Mouse (Mus musculus) left cerebral cortex, adult 2 months (tissue): ENCODE data around the gene Nudt22. TPM values are rescaled to one million over a fixed set of nuclear protein-coding genes. Genes with fewer than 3 reads are reported as not detected.
"Not testable (repeated sequence)": the region's sequence is repeated elsewhere in the genome, so short reads cannot be mapped to it uniquely, and the experiment has no call there.

Experiments used
- DNase-seq, 2 experiments: peaks; one replicate each; pipeline ENCODE4 v3.0.0; 2021 to 2022; ENCODE audit warnings: low spot score in 2 of 2, mixed read lengths in 1 of 2; ENCODE audit errors: extremely low spot score in 1 of 2
- H3K27ac ChIP-seq: fragments of 200-600 bp; 2 replicates; pipeline ENCODE4 v1.8.1; 2022
- H3K4me3 ChIP-seq: fragments of 200-600 bp; 2 replicates; pipeline ENCODE4 v1.8.1; 2022
- CTCF ChIP-seq: fragments of 200-600 bp; IDR thresholded peaks from 2 replicates; pipeline ENCODE4 v1.8.1; 2022; ENCODE audit warnings: antibody characterized with exemption, mild to moderate bottlenecking, moderate library complexity
- intact Hi-C: fragments of 180-260 bp; cut with DNase I; formaldehyde crosslinking; loops from one replicate; pipeline ENCODE4 v1.15.1; 2025
- total RNA-seq, 2 experiments: library from RNA; stranded (reverse); gene quantifications; 2 replicates each; pipeline ENCODE4 v1.2.3; 2021

The Nudt22 gene
- total RNA-seq, 2 experiments from 2014 or later, result 15.8 to 16.8 TPM

DNA sequence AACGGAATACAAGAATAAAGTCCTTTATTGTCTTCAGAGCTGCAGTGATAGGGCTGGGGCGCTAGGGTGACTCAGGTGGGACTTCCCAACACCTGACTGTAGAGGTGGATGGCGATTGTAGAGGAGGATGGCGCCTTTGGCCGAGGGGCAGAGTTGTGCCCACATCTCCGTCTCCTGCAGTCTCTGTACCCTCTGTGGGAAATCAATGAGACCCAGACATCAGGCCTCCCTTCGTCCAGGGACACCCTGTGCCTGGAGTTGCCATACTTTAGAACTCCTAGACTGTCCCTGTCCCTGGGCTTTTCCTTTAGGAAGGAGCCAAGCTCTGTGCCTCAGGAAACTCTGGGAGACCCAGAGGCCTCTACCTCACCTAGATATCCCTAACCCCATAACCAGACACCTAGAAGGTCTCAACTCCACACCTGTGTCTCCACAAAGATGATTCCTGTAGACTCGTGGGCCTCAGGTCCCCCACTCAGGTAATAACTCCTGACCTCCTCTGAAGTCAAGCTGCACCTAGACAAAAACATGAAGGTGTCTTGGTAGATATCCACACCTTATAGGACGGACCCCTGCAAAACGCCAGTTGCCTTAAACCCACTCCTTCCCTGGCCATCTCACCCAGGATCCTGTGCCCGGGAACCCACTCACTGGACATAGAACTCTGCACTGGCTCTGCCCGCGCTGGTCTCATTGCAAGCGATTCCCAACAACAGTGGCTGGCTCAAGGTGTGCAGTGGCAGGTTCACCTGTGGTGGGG is 2.7 kb downstream of the Nudt22 start:
- Histone ChIP-seq H3K27ac (no peak overlapping the region; the same call in 1 of the 2 replicates), H3K4me3 (peak overlapping the region; percentile 73)
- no peak for TF ChIP-seq CTCF
- DNase-seq, result no peak
- intact Hi-C loops, result no loop called here

DNA sequence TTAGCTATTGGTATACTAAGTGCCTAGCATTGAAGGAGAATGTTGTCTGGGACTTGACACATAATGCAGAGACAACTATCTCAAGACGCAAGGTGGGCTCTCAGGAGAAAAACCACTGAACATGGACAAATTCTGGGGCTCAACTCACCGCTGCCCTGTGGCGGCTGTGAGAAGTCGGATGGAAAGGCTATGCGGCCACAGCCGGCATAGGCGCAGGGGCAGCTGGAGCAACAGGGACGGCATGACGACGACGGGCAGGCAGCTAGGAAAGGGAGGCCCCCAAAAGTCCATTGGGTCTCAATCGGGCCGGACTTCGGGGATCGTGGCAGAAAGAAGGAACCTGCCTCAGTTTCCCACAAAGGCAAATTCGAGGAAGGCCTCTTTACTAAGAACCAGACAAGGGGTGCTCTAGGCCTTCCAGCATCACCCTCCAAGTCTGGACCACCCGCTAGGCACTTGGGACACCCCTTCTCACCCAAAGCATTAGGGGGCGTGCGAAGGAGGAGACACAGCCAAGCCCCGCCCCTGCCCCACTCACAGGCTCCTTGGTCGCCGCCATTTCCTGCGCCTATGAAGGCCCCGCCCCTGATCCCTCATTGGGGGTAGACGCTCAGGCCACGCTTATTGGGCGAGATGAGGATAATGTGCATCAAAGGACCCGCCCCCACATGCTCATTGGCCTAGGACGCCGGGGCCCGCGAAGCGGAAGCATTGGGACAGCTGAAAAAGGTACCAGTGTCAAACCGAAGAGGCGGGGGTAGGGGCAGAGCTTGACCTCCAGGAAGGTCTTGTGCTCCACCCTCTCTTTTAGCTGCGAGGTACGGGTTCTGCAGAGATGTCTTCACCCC is 3.7 kb downstream of the Nudt22 start, which contains the start of gene Dnajc4:
Dnajc4 (minus strand) TSS at position 562 of the 848 bp plus-strand sequence.
- no peak; the same call in 1 of the 2 replicates for TF ChIP-seq CTCF
- Histone ChIP-seq H3K27ac (peak within 1 kb of the TSS; percentile 86), H3K4me3 (peak within 1 kb of the TSS; percentile 73)
- peak; percentile 91 to 95 for DNase-seq
- intact Hi-C loops, result no loop called here

DNA sequence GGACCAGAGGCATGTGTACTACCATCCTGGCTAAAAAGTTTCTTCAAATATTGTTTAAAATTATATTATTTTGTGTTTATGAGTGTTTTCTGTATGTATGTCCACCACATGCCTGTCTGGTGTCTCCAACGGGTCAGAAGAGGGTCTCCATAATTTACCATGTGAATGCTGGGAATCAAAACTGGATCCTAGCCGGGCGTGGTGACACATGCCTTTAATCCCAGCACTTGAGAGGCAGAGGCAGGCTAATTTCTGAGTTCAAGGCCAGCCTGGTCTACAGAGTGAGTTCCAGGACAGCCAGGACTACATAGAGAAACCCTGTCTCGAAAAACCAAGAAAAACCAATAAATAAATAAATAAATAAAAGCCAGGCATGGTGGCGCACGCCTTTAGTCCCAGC is 4.8 kb downstream of the Nudt22 start:
- DNase-seq, H3K4me3 ChIP-seq, intact Hi-C loops, H3K27ac ChIP-seq: not testable (repeated sequence)

DNA sequence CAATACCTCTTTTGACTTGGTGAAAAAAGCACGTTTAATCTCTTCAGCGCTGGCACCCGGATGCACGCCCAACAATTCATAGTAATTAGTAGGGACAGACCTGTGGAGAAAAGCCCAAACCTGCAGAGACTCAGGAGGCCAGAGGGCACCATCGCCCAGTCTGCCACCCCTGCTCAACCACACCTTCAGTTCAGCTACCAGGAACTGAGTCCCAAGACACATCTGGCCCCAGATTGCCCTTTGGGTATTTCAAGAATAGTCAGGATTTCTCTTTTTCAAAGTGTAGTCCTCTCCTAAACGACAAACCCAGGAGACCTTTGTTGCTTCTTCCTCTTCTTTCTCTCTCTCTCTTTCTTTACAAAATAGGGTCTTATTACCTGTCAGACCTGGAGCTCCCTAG is 5.2 kb downstream of the Nudt22 start:
- DNase-seq, result no peak
- TF ChIP-seq CTCF, result no peak
- H3K27ac ChIP-seq, result no peak overlapping the region
- intact Hi-C loops, result no loop called here
- no peak overlapping the region for H3K4me3 ChIP-seq

DNA sequence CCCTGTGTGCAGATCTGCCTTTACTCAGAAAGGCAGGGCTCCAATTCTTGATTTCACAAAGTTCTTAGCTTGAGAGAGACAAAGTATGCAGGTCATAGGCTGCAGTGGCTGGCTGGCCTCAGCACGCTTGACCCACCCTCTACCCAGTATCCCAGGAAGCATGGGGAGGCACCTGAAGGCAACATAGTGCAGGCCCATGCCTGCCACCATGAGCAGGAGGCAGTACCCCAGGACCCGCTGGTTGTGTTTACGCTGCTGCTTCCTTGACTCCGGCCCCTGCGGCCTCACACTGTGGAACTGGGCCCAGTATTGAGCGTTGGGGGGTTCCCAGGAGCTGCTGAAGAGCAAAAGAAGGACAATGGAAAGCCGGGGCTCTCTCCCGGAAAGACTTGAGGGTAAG is 6.7 kb downstream of the Nudt22 start:
- intact Hi-C loops, result no loop called here

DNA sequence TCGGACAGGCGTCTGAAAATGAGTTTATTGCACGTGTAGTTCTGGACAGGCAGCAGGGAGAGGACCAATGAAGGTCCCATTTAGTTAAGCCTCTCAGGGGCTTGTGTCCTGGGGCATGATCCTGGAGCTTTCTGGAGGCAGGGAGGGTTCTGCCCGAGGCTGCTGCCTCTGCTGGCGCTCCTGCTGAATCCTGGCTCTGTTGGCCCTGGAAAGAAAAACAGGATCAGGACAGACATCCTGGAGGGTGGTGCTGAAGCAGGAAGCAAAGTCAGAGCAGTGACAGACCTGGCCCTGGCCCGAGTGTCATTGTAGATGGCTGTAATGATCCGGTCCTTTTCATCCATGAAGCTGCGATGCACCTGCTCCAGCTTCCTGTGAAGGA is 8.0 kb downstream of the Nudt22 start:
- intact Hi-C loops, result no loop called here
- Histone ChIP-seq H3K27ac (peak overlapping the region; percentile 97), H3K4me3 (peak overlapping the region; percentile 78)
- TF ChIP-seq CTCF, result no peak
- no peak for DNase-seq

More for the DNA sequence above, 6.7 kb downstream of the Nudt22 start:
- no peak for TF ChIP-seq CTCF
- no peak overlapping the region for H3K27ac ChIP-seq
- H3K4me3 ChIP-seq, result no peak overlapping the region
- no peak for DNase-seq

DNA sequence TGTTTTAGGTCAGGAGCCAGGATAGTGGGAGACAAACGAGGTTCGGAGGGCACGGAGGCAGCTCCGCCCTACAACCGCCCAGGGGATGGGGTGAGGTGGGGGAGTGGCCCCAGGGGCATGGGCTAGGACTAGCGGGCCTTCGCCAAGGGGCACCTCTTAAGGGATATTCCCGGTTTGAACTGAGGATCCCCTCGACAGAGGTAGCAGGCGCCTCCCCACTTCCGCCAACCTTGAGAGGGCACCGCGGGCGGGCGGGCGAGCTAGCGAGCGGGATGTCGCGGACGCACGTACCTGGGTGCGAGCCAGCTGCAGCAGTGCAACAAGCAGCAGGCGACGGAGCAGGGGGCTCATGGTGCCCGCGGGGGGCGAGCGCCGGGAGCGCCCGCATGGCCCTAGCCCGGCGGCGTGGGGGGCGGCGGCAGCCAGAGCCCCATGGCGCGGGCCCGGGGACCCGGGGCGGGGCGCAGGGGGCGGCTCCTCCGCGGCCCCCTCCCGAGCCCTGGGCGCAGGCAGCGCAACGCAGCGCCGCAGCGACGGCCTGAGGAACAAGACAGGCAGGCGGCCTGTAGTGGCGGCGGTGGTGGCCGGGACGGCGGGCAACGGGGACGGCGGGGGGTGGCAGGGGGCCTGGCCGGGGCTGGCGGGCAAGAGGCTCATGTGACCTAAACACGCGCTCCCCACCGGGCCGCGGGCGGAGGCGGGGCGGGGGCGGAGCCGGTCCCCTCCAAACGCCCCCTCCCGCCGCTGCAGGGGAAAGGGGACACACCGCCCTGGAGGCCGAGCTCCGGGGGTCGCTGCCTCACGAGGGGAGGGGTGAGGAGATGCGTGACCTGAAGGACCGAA is 8.6 kb downstream of the Nudt22 start, which contains the start of gene Vegfb:
Vegfb (minus strand) TSS at position 591 of the 843 bp plus-strand sequence.
- peak within 1 kb of the TSS; percentile 78 for H3K4me3 ChIP-seq
- no peak for TF ChIP-seq CTCF
- H3K27ac ChIP-seq, result peak within 1 kb of the TSS; percentile 97
- intact Hi-C loops, result no loop called here
- peak; percentile 62 to 65 for DNase-seq

DNA sequence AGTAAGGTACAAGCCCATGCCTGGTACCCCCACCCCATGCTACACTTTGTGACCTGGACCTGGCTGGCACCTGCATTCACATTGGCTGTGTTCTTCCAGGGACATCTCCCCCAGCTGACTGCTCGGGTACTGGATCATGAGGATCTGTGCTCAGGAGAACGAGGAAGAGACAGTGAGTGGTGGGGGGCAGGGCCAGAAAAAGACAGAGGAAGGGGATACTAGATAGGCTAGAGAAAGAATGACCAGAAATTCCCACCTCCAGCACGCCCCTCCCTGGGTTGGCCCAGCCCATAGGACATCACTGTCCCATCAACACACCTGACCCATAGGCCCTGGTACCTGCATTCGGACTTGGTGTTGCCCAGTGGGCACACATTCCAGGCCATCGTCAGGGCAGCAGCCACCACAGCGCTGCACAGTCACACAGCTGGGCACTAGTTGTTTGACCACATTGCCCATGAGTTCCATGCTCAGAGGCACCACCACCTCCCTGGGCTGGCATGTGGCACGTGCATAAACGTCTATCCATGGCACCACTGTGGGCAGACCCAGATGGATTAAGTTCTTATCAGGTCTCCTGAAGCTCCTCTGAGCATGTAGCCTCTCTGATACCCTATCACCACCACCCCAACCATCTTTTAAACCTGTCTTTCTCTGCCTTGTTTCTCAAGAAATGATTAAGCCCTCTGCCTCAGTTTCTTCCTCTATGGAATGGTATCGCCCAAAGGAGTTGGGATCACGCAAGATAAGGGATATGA is 9.8 kb downstream of the Nudt22 start:
- intact Hi-C loops, result no loop called here
- no peak for TF ChIP-seq CTCF
- no peak for DNase-seq
- peak overlapping the region; percentile 97 for H3K27ac ChIP-seq
- H3K4me3 ChIP-seq, result peak overlapping the region; percentile 78

DNA sequence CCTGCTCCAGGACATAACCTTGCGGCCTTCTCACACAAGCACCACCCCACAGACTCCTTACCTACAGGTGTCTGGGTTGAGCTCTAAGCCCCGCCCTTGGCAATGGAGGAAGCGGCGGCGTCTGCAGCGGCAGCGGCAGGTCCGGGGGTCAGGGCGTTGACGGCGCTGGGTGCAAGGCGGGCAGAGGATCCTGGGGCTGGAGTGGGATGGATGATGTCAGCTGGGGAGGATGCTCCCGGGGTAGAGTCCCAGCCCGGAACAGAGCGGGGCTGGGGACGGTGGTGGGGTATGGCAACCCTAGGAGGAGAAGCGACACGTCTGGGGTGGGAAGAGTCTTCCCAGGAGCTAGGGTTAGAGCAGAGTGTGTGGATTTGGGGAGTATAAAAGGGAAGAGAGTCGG is 10.6 kb downstream of the Nudt22 start:
- TF ChIP-seq CTCF, result no peak
- H3K4me3 ChIP-seq, result no peak overlapping the region
- intact Hi-C loops, result no loop called here
- DNase-seq, result no peak
- no peak overlapping the region for H3K27ac ChIP-seq

DNA sequence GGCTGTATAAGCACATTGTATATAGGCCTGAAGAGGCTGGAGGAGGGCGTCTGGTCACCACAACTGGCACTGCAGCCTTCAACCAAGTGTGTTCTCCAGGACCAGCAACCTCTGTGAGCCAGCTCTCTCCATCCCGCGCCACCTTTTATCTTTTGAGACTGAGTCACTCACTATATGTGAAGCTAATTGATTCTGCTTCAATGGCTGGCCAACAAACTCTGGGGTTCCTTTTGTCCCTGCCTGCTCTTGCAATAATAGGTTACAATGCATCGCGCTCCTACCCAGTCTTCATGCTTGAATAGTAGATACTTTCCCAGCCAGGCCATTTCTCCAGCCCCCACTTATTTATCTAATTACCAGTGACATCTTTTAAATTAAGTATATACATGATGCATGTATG is 12.3 kb downstream of the Nudt22 start:
- no peak for TF ChIP-seq CTCF
- H3K27ac ChIP-seq, result no peak overlapping the region
- intact Hi-C loops, result no loop called here
- DNase-seq, result no peak
- H3K4me3 ChIP-seq, result no peak overlapping the region

DNA sequence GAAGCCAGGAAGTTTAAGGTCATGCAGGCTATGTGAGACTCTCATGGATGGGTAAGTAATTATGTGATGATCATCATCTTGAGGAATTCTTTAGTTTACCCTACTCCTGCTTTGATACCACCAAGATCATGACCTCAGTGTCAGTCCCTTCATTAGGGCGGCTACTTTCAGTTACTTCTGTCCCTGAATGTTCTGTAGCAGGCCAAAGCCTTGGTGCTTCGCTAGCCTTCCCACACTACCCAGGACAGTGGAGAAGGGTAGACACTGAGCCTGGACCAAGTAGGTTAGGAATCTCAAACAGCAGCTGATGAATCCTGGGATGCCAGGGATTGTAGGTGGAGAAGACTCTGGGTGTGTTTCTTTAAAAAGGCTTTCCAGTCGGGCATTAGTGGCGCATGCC is 14.5 kb downstream of the Nudt22 start:
- Histone ChIP-seq H3K27ac (no peak overlapping the region; the same call in 1 of the 2 replicates), H3K4me3 (no peak overlapping the region)
- no peak for TF ChIP-seq CTCF
- DNase-seq, result no peak
- intact Hi-C loops, result no loop called here
